Mouse (Mus musculus) 3T3-L1 (cell line): ENCODE measurements around the gene Fam227b.
A peak's percentile ranks its signal among the peaks of the same experiment; 100 is the strongest.

Experiments
- DNase-seq: peaks from one replicate; pipeline ENCODE4 v3.0.0-alpha.2; 2015; ENCODE audit warnings: low read depth, low spot score

Gene Fam227b

GRCm38 (mm10) chr2:126151855-126152571, at the start of gene Fam227b, which contains the start of gene Dtwd1:
Gene Fam227b (minus strand): TSS chr2:126152004.
Gene Dtwd1 (plus strand): TSS chr2:126152141.
- peak; percentile 99 for DNase-seq

- no peak for DNase-seq
Measured at GRCm38 (mm10) chr2:126198971-126199370, 47.2 kb upstream of the Fam227b start.

- DNase-seq: no peak
Measured at GRCm38 (mm10) chr2:126195631-126196356, 44.0 kb upstream of the Fam227b start.

GRCm38 (mm10) chr2:126192129-126192528, 40.3 kb upstream of the Fam227b start:
- DNase-seq: no peak

GRCm38 (mm10) chr2:126191306-126191705, 39.5 kb upstream of the Fam227b start:
- no peak for DNase-seq

GRCm38 (mm10) chr2:126171427-126171826, 19.6 kb upstream of the Fam227b start:
- no peak for DNase-seq

- no peak for DNase-seq
Measured at GRCm38 (mm10) chr2:126166848-126167617, 15.2 kb upstream of the Fam227b start.

GRCm38 (mm10) chr2:126166335-126166734, 14.5 kb upstream of the Fam227b start:
- no peak for DNase-seq

GRCm38 (mm10) chr2:126165277-126166018, 13.6 kb upstream of the Fam227b start:
- no peak for DNase-seq

- no peak for DNase-seq
Measured at GRCm38 (mm10) chr2:126147723-126148122, 4.1 kb downstream of the Fam227b start.

- peak; percentile 56 for DNase-seq
Measured at GRCm38 (mm10) chr2:126094616-126095015, 57.2 kb downstream of the Fam227b start.

- DNase-seq: peak; percentile 39
Measured at GRCm38 (mm10) chr2:126090432-126090831, 61.4 kb downstream of the Fam227b start.

- no peak for DNase-seq
Measured at GRCm38 (mm10) chr2:126086187-126086586, 65.6 kb downstream of the Fam227b start.

- no peak for DNase-seq
Measured at GRCm38 (mm10) chr2:126084326-126084725, 67.5 kb downstream of the Fam227b start.

- no peak for DNase-seq
Measured at GRCm38 (mm10) chr2:126079086-126079485, 72.7 kb downstream of the Fam227b start.

GRCm38 (mm10) chr2:126076506-126076905, 75.3 kb downstream of the Fam227b start:
- no peak for DNase-seq

- DNase-seq: no peak
Measured at GRCm38 (mm10) chr2:126073744-126074143, 78.1 kb downstream of the Fam227b start.

- no peak for DNase-seq
Measured at GRCm38 (mm10) chr2:126069740-126070139, 82.1 kb downstream of the Fam227b start.

GRCm38 (mm10) chr2:126065303-126065856, 86.4 kb downstream of the Fam227b start:
- peak; percentile 64 for DNase-seq

- no peak for DNase-seq
Measured at GRCm38 (mm10) chr2:126064814-126065213, 87.0 kb downstream of the Fam227b start.

GRCm38 (mm10) chr2:126062876-126063275, 88.9 kb downstream of the Fam227b start:
- DNase-seq: peak; percentile 70
